Mouse (Mus musculus): ENCODE data around the gene Jakmip3. TPM values are rescaled to one million over a fixed set of nuclear protein-coding genes. Genes with fewer than 3 reads are reported as not detected.

The Jakmip3 gene
- total and polyA plus RNA-seq, 3 experiments = not detected

DNA sequence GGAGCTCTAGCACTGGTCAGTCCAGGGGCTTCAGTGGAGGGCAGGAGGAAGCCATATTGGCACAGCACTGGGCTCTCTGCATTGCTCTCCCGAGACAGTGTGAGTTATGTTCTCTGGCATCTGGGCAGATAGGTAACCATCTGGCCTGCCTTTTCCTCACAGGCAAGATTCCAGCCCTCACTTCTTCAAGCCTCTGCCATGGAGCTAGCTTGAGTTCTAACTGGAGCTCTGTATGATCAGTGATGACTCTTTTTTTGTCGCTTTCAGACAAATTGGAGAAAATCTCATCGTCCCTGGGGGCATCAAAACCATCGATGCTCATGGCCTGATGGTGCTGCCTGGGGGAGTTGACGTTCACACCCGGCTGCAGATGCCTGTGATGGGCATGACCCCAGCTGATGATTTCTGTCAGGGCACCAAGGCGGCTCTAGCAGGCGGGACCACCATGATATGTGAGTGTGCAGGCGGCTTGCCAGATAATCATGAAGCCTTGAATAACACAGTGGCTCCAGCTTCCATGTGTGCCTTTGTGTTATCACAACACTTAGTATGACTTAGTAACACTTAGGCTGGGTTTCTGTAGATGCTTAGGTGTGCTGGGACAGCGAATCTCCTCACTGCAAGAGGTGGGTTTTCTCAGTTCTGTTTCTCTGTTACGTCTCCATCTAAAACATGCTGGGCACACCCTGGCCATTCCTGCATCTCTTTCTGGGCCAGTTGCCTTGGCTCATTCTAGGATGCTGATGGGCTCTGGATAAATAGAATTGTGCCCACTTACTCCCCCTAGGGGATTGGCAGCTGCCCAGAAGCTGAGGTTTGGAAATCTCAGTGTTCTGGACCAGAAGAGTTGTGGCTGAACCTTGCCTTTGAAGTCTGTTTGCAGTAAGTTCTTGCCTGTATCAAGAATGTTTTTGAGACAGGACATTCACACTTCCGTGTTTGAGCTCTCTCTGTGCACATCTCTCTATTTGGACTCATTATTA lies 149.7 kb downstream of the Jakmip3 start:
- Histone ChIP-seq H3K79me2 (replicated peaks; ENCODE audit: control insufficient read depth, extremely low read depth, insufficient read depth, poor library complexity, severe bottlenecking) (no peaks in the 10 kb centered on the region), H3K4me1 (ENCODE audit: control insufficient read depth in 1 of 2, insufficient read depth in 2 of 2) (no peaks in the 10 kb centered on the region), H3K4me3 (replicated peaks in 1 of 3; ENCODE audit: low read depth in 2 of 3, low read length in 2 of 3, poor library complexity in 1 of 3) (no peak overlapping the region), H3K27ac (ENCODE audit: insufficient read depth, low read depth) (no peak overlapping the region), H3K27me3 (replicated peaks) (peaks cover 80% of the 10 kb centered on the region), H3K9me3 (replicated peaks; ENCODE audit: low read length) (no peaks in the 10 kb centered on the region), H3K36me3 (replicated peaks in 1 of 2; ENCODE audit: control insufficient read depth in 1 of 2, insufficient read depth in 1 of 2, low read length in 1 of 2) (no peaks in the 10 kb centered on the region), H3K9ac (ENCODE audit: insufficient read depth, low read depth) (no peak overlapping the region), H3K4me2 (ENCODE audit: insufficient read depth, low read depth, poor library complexity, severe bottlenecking) (no peak overlapping the region)
- DNase-seq (ENCODE audit: extremely low read depth) = no peak
- TF ChIP-seq POLR2A (IDR thresholded peaks at IDR 0.05; ENCODE audit: low read depth, low read length) (no peak), HCFC1 (IDR thresholded peaks at IDR 0.05; ENCODE audit: low read depth, low read length) (no peak), GABPA (IDR thresholded peaks at IDR 0.05; ENCODE audit: insufficient replicate concordance, low read depth, low read length) (no peak), RCOR1 (conservative IDR thresholded peaks at IDR 0.05; ENCODE audit: low read depth, low read length) (no peak), BHLHE40 (IDR thresholded peaks at IDR 0.05; ENCODE audit: low read depth, low read length) (no peak), ZMIZ1 (IDR thresholded peaks at IDR 0.05; ENCODE audit: low read depth, low read length) (no peak), POLR2AphosphoS2 (IDR thresholded peaks at IDR 0.05; ENCODE audit: low read depth, low read length) (no peak), ZNF384 (IDR thresholded peaks at IDR 0.05; ENCODE audit: low read depth, low read length) (no peak)
- dilution Hi-C loops (cut with MboI; ENCODE audit: extremely low pct_ligation_motif_present, extremely low pct_unique_long_range_greater_than_20kb, low sequenced_read_pairs) = no loop called here
- in situ Hi-C loops (cut with MboI; ENCODE audit: low pct_ligation_motif_present, low pct_unique_long_range_greater_than_20kb, low sequenced_read_pairs) = no loop called here

DNA sequence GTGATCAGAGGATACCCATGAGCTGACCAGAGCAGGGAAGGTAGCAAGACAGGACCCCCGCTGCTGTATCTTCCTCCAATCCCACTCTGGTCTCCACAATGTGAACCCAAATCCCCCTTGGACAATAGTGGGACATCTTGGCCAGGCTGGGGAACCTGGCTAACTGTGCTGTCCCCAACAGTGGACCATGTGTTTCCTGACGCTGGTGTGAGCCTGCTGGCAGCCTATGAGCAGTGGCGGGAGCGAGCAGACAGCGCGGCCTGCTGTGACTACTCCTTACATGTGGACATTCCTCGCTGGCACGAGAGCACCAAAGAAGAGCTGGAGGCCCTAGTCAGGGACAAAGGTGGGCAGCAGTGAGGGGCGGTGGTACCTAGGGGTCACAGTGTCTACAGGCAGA lies 151.2 kb downstream of the Jakmip3 start:
- Histone ChIP-seq H3K4me3 (replicated peaks in 1 of 3; ENCODE audit: low read depth in 2 of 3, low read length in 2 of 3, poor library complexity in 1 of 3) (no peak overlapping the region), H3K36me3 (replicated peaks in 1 of 2; ENCODE audit: control insufficient read depth in 1 of 2, insufficient read depth in 1 of 2, low read length in 1 of 2) (no peaks in the 10 kb centered on the region), H3K9ac (ENCODE audit: insufficient read depth, low read depth) (no peak overlapping the region), H3K4me2 (ENCODE audit: insufficient read depth, low read depth, poor library complexity, severe bottlenecking) (no peak overlapping the region), H3K79me2 (replicated peaks; ENCODE audit: control insufficient read depth, extremely low read depth, insufficient read depth, poor library complexity, severe bottlenecking) (no peaks in the 10 kb centered on the region), H3K27me3 (replicated peaks) (peaks cover 95% of the 10 kb centered on the region), H3K27ac (ENCODE audit: insufficient read depth, low read depth) (no peak overlapping the region), H3K4me1 (ENCODE audit: control insufficient read depth in 1 of 2, insufficient read depth in 2 of 2) (no peaks in the 10 kb centered on the region), H3K9me3 (replicated peaks; ENCODE audit: low read length) (no peaks in the 10 kb centered on the region)
- in situ Hi-C loops (cut with MboI; ENCODE audit: low pct_ligation_motif_present, low pct_unique_long_range_greater_than_20kb, low sequenced_read_pairs) (no loop called here), dilution Hi-C loops (cut with MboI; ENCODE audit: extremely low pct_ligation_motif_present, extremely low pct_unique_long_range_greater_than_20kb, low sequenced_read_pairs) (no loop called here)
- no peak for TF ChIP-seq ELF1 (IDR thresholded peaks at IDR 0.05; ENCODE audit: low read depth, low read length)
- no peak for TF ChIP-seq NELFE (IDR thresholded peaks at IDR 0.05; ENCODE audit: low read depth, low read length)
- no peak for TF ChIP-seq MYC (IDR thresholded peaks at IDR 0.05; ENCODE audit: low read depth, low read length)
- no peak for TF ChIP-seq MAFK (IDR thresholded peaks at IDR 0.05; ENCODE audit: insufficient replicate concordance, low read length)
- no peak for TF ChIP-seq RAD21 (IDR thresholded peaks at IDR 0.05; ENCODE audit: low read depth, low read length)
- TF ChIP-seq E2F4 (IDR thresholded peaks at IDR 0.05; ENCODE audit: insufficient replicate concordance, low read depth, low read length) = no peak
- no peak for TF ChIP-seq SMC3 (IDR thresholded peaks at IDR 0.05; ENCODE audit: low read depth, low read length)
- DNase-seq (ENCODE audit: extremely low read depth) = no peak
